Mouse (Mus musculus): Measurements from ENCODE around the gene Kcnn3.

The Kcnn3 gene

DNA sequence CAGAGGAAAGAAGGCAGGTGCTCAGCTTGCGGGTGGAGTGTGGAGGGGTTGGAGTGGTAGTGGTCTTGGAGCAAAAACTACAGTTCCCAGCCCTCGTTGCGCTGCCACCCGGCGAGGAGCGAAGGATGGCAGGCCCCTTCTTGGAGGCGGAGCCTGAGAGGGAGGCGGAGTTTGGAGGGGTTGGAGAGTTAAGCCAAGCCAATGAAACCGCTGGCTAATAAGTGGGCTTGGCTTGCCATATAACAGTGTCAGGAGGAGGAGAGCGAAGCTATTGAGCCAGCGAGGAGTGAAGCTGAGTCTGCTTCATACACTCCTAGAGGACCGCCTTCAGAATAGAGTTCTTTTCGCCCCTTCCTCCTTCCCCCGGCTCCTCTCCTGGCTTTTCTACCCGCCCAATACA lies at the start of gene Kcnn3:
Gene Kcnn3 (plus strand): TSS at position 271 of the 400 bp plus-strand sequence.
- DNase-seq (ENCODE audit: low read depth, low spot score): peak; percentile 68

DNA sequence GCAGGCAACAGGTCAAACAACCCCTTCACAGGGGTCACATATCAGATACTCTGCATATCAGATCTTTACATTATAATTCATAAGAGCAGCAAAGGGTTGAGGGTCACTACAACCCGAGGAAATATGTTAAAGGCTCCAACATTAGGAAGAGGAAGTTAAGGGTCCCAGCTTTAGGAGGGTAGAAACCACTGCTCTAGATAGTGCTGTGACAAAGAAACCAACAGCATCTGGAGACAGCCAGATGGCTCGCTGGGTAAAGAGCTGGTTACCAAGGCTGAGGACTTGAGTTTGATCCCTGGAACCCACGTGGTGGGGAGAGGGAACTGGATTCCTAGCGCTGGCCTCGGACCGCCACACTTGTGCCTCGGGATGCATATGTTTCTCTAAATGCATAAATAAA lies 47.7 kb upstream of the Kcnn3 start:
- DNase-seq (ENCODE audit: low read depth, low spot score): no peak

DNA sequence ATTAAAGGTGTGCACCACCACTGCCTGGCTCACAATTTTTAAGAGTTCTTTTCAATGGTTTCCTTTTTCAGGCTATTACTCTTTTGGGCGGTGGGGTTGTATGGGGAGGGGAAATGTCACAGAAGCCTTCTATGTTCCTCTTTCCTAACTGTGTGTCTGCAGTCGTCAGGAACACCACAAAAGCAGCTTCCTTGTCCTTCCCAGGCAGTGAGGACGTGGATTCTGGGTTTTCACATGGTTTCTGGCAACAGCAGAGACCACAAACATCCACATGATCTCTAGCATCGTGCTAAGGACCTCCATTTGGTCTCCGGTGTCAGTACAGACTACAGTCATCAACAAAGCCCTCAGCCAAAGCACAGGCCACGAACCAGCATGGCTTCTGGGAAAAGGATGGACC lies 46.1 kb upstream of the Kcnn3 start:
- DNase-seq (ENCODE audit: low read depth, low spot score): no peak

DNA sequence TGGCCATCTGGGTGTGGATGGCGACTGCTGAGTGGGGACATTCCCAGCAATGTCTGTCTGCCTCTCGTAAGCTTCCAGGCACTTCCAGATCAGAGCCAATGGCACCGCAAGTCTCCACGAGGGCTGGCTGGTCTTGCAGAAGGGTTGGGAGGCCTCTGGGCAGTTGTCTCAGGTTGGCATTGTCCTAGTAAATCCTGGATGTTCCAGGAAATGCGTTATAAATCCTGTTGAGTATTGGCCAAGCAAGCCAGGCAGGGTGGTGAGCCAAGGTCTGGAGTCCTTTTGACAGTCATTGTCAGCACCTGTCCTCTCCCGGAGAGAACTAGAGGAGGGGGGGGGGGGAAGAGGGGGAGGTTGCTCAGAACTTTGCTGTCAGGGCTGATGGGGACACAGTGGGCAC lies 40.9 kb upstream of the Kcnn3 start:
- no peak for DNase-seq (ENCODE audit: low read depth, low spot score)

DNA sequence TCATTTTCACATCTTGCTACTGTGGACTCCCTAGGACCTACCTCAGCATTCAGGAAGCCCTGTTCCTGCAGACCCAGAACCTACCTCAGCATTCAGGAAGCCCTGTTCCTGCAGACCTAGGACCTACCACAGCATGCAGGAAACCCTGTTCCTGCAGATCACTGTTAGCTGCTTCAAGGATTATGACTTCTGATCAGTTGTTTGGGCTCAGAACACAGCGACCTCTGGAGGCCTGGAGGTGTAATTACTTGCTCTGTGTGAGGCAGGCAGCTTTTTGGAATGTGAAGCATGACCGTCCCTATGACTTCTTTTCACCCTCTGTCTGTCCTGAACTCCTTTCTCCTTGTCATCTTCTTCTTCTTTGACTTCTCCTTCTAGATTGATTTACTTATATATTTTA lies 38.5 kb upstream of the Kcnn3 start:
- no peak for DNase-seq (ENCODE audit: low read depth, low spot score)

DNA sequence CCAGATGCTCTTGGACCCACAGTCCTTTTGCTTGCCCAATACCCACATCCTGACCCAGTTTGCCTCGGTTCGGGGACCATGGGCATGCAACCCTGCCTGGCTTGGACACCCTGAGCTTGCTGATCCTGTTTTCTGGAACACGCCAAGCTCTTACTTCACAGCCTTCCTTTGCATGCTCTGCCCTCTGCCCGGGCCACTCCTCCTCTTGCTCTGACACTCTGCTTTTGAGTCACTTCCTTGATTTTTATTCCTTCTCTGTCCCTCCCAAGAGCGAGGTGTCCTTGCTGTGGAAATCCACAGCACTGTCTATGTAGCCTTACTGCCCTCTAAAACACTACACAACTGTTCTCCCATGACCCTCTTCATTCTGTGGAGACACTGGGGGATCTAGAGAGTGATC lies 37.7 kb upstream of the Kcnn3 start:
- no peak for DNase-seq (ENCODE audit: low read depth, low spot score)

DNA sequence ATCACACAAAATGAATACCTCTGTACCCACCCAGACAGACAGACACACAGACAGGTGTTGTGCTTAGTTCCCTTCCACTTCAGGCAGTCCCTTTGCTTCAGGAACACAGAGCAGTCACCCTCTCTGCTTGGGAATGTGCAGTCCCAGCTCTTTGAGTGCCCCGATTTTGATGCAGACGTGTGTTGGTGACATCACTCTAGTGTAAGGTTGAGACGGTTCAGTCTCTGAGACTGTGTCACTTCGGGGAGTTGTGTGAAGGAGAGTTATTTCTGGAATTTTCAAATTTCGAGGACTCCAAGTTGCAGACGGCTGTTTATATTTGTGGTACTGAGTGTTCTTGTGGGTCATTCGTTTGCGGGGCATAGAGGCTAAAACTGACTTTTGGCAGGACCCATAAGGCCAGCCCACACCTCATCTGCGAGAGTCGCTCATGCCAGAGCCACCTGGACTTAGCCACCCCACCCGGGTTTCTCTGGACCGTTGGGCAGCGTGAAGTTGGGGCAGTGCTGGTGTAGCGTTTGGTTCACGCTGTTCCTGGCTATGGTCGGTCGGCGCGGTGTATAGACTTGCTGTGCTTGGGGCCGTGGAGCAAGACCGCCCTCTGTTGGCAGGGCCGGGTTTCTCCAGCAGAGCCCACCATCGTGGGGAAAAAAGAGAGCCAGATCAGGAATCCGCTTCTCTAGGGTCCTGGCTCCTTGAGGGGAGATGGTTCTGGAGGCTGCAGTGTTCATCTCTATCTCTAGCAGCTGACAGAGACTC lies 35.0 kb upstream of the Kcnn3 start:
- peak; percentile 77 for DNase-seq (ENCODE audit: low read depth, low spot score)

DNA sequence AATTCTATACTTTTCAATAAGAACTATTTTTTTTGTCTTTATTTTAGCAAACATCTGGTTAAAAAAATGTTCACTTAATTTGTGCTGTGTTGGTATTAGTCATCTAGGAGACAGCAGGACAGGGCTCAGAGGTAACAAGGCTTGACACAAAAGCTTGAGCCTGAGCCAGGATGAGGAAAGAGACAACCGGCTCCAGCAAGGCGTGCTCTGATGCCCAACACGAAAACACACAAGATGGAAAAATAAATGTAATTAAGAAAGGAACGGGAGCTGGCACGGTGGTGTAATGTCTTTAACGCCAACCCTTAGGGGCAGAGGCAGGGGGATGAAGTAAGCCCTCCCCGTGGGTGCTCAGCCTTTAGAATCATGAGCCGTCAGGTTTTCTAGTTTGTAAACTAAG lies 33.9 kb upstream of the Kcnn3 start:
- DNase-seq (ENCODE audit: low read depth, low spot score): no peak

DNA sequence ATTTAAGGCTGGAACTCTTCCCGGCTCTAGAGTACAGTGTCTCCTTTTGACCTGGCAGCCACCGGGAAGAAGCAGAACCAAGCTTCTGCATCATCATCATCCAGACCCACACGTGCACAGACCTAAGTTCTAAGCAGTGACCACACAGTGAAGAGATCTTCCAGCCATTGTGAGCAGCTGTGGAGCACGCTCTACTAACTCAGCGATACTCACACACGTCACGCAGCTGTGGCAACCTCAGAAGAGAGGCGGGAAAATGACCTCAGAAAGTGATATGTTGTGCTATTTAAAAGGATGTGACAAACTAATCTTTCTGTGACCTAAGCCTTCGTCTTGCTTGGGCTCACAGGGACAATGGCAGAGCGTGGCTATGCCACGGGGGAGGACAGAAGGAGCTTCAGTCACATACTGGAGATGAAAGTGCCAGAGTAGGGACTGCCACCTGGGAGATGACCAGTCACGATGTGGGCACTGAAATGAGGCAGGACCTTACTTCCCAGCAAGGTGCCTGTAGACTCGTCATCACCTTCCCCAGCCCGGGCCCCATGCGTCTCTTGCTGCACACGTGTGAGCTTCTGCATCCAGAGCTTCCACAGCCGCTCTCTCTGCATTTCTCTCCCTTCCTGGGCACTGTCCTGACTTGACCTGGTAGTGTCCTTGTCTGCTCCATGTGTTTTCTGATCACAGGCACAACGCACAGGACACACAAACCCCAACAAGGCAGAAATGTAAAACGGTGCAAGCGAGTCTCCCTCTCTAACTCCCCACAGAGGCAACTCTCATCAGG lies 32.9 kb upstream of the Kcnn3 start:
- no peak for DNase-seq (ENCODE audit: low read depth, low spot score)

DNA sequence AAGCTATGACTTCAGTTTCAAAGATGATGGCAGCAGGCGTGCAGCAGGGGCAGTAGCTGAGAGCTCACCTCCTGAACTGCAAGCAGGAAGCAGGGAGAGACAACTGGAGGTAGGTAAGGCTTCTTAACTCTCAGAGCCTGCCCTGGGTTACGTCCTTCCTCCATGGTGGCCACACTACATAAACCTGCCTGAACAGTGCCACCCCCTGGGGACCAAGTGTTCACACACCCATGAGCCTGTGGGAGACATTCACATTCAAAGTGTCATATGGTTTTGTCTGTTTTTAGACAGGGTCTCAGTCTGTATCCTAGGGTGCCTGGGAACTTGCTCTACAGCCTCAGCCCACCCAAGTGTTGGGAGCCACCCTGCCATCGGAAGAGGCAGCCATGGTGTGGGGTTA lies 29.2 kb upstream of the Kcnn3 start:
- DNase-seq (ENCODE audit: low read depth, low spot score): no peak

DNA sequence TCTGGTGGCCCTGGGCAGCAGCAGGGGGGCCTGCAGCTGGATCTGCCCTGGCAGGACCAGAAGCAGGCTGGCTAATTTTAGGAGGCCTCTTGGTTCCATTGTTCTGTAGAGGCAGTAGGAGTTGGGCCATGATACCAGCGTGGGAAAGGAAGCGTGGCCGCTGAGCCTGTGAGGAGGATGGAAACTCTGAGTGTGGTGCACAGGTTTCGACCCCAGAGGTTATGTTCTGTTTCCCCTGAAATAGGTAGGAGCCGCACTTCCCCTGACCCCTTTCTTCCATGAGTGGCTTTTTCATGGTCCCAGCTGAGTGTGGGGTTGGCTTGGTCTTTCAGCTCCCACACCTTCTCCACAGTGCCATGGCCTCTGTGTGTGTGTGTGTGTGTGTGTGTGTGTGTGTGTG lies 28.4 kb upstream of the Kcnn3 start:
- DNase-seq (ENCODE audit: low read depth, low spot score): no peak

DNA sequence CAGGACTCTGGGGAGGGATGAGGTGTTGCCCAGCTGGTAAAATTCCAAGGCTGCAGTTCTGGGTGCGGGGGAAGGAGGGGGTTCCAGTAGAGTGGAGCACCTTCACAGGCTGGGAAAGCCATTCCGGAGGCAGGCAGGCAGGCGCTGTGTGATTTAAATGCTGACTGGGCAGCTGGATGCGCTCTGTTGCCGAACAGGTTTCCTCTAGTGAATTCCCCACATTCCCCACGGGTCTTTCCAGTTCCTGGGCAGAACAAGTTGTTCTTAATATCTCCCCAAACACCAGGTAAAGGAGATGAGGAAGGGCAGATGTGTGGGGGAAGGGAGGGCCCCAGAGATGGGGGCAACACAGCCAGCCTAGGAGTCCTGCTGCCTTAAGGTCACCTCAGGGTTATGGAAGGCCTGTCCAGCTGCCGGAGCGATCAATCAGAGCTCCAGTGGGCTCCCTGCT lies 27.2 kb upstream of the Kcnn3 start:
- no peak for DNase-seq (ENCODE audit: low read depth, low spot score)

DNA sequence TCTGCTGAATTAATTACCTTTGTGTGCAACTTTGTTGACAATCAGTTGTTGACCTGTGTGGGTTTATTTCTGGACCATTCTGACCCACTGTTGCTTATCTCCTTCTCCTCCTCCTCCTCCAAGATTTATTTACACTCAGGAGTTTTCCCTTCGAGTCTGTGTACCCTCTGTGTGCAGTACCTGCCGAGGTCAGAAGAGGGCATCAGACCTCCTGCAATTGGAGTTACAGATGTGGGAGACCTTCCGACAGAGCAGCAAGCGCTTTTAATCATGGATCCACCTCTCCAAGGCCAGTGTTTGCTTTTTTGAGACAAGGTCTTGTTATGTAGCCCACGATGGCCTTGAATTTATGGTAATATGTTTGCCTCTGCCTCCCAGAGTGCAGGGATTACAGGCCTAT lies 25.3 kb upstream of the Kcnn3 start:
- no peak for DNase-seq (ENCODE audit: low read depth, low spot score)

DNA sequence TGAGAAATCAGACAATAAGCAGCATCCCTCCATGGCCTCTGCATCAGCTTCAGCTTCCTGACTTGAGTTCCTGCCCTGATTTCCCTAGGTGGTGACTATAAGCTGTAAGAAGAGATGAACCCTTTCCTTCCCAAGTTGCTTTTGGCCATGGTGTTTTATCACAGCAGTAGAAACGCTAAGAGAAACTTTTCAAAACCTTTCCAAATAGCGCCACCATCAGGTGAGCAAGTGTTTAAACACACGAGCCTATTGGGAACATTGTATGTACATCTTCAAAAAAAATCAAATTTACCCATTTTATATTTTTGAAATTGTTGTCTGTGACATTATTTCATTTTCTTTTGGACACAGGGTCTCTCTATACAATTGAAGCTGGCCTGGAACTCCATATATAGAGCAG lies 23.6 kb upstream of the Kcnn3 start:
- no peak for DNase-seq (ENCODE audit: low read depth, low spot score)

DNA sequence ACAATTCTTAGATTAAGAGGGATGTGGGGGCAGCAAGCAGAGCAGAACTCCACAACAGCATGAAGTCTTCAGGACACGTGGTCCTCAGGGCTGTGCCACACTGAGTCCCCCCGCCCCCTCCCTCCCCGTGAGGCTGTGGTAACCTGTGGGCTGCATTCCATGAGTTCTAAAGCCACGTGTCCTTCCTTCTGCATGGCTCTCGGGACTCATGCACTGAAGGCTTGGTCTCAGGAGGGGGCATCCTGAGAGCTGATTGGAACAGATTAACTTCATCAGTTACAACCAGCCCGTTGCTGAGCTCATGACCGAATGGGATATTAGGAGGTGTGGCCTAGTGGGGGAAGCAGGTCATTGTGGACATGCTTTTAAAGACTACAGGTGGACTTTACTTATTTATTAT lies 20.3 kb upstream of the Kcnn3 start:
- no peak for DNase-seq (ENCODE audit: low read depth, low spot score)

DNA sequence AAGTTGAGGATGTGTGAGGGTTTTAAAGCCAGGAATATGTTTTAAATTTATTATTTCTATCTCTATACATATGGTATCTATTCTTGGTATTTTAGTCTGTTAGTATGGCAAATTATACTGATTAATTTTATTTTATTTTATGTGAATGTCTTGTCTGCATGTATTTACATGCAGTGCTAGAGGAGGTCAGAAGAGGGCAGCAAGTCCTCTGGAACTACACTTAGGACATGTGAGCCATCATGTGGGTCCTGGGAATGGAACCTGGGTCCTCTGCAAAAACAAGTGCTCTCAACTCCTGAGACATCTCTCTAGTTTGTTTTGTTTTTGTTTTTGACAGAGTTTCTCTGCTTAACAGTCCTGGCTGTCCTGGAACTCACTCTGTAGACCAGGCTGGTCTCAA lies 18.5 kb upstream of the Kcnn3 start:
- DNase-seq (ENCODE audit: low read depth, low spot score): no peak

DNA sequence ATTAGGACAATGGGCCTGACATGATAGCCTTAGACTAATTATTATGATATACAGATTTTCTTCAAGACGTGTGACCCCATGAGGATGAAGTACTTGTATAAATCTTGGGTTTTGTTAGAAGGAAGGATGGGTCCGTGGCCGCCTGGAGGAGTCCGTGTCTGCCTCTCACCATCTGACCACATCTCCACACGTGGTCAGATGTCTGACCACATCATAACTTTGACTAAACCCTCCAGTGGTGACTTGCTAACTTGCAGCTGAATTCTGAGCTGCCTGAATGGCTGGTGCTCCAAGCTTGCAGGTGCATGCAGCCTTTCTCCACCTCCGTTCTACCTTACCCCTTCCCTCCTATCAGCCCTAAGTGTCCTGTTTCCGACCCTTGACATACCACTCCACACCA lies 17.4 kb upstream of the Kcnn3 start:
- no peak for DNase-seq (ENCODE audit: low read depth, low spot score)

DNA sequence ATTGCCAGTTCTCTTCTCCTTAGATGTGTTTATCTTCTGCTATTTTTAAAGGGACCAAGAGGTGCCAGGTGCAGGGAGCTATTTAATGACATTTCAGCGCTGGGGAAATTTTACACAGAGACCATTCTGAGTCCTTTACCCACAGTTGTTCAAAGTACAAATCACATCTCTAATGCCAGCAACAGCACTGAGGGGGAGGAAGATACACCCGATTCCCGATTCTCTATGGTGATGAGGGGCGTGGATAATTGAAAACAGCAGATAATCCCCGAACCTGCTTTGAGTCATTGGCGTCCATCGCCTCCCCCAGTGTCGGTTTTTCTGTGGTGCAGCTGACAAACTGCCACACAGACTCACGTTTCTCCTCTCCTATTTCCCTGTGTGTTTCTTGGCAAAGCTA lies 11.9 kb upstream of the Kcnn3 start:
- DNase-seq (ENCODE audit: low read depth, low spot score): no peak

DNA sequence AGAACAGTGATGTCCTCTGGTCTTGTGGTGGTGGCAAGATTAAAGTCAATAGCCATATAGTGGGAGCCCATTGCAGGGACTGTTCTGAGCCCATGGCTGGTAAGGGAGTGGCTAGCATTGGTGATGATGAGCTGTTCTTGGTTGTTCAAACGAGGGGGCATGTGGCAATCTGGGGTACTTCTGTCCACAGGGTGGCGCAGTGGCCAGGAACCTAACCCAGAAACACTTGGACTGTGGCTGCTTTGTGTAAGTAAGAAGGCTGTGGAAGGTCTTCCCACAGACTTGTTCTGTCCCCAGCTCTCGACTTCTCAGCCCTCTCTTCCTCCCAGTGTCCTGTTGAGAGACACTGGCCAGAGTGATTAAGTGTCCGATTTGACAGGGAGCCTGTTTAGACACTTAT lies 9.0 kb upstream of the Kcnn3 start:
- DNase-seq (ENCODE audit: low read depth, low spot score): no peak

DNA sequence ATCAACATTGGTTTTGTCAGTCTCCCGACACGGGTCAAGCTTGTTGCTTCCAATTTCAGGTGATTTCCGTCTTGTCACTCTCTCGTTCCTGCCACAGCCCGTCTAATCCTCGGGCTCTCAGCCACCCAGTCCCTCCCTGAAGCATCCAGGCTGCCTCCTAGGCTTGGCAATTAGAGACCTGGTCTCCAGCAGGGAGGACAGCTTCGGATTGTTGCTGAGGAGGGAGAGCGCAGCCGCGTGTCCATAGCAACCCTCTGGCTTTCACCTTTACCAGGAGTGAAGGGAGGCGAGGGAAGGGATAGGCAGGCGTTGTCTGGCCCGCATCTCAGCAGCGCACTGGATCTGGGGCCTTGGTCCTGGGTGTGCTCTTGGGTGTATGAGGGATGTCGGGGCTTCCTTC lies 8.6 kb upstream of the Kcnn3 start:
- no peak for DNase-seq (ENCODE audit: low read depth, low spot score)

DNA sequence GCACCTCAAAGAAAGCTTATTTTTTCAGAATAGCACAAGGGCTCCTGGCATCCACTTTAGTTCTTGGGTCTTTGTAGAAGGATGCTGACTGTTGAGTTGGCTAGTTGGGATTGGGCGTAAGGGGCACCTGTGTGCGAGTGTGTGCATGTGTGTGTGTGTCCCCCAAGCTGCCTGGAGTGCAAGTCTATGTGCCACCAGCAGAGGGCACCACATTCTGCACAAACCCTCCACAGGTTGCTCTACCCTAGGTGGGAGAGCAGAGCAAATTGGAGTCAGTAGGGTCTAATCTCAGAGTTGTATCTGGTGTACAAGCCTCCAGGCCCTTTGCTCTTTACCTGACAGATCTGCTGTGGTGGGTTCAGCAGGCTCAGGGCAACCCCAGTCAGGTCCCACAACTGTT lies 7.7 kb upstream of the Kcnn3 start:
- no peak for DNase-seq (ENCODE audit: low read depth, low spot score)

DNA sequence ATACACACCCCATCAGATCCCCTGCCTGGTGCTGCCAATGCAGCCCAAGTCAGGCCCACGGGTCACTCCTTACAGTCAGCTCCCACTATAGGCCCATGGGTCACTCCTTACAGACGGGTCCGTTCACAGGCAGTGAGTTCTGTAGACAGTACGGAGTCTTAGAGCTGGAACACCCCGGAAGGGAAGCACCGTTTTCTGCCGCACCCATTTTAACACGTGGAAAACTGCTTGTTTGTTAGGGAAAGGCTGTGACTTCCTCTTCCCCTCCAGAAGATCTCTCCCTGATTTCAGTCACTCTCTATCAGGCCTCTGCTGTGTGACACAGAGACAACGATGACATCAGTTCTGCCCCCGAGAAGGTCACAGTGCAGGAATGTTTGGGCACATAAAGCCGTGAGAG lies 4.5 kb upstream of the Kcnn3 start:
- no peak for DNase-seq (ENCODE audit: low read depth, low spot score)

DNA sequence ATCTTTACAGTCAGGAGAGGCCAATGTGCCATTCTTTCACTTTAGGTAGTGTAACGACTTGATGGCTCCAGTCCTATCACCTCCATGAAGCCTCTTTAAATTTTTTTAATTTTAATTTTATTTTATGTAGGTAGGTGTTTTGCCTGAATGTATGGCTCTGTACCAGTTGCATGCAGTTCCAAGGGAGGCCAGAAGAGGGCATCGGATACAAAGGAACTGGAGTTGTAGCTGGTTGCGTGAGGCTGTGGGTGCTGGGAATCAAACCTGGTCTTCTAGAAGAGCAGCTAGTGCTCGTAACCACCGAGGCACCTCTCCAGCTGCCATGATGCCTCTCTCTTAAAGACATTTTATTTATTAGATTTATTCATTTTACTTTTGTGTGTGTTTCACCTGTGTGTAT lies 3.6 kb upstream of the Kcnn3 start:
- no peak for DNase-seq (ENCODE audit: low read depth, low spot score)
